Mouse (Mus musculus) hindbrain, embryonic 11.5 days (tissue): ENCODE measurements around the gene Fv1. TPM values are rescaled to one million over a fixed set of nuclear protein-coding genes. Genes with fewer than 3 reads are reported as not detected.
"Not testable (repeated sequence)": the region's sequence is repeated elsewhere in the genome, so short reads cannot be mapped to it uniquely, and the experiment has no call there.

Experiments used
- ATAC-seq: fragments of 200-750 bp; cut with Nextera tagmentation; 2 replicates; pipeline ENCODE4 v1.8.0; 2017; ENCODE audit warnings: mild to moderate bottlenecking, moderate TSS enrichment, moderate library complexity; ENCODE audit not compliant: low FRiP score
- DNase-seq: peaks from one replicate; pipeline ENCODE4 v3.0.0-alpha.2; 2015; ENCODE audit warnings: low spot score
- H3K27ac ChIP-seq: fragments of 300-500 bp; sonication (generic); 2 replicates; pipeline ENCODE4 v1.5.1; 2014; ENCODE audit warnings: mild to moderate bottlenecking, low read depth, low read length
- H3K27me3 ChIP-seq: fragments of 300-500 bp; sonication (generic); 2 replicates; pipeline ENCODE4 v1.6.1; 2014; ENCODE audit warnings: mild to moderate bottlenecking, low read length, moderate library complexity, mixed read lengths; ENCODE audit not compliant: control insufficient read depth, insufficient read depth
- H3K36me3 ChIP-seq: fragments of 300-500 bp; sonication (generic); 2 replicates; pipeline ENCODE4 v1.6.1; 2014; ENCODE audit warnings: mild to moderate bottlenecking, low read length, moderate library complexity, mixed read lengths; ENCODE audit not compliant: control insufficient read depth, insufficient read depth
- H3K4me1 ChIP-seq: fragments of 300-500 bp; sonication (generic); replicated peaks from 2 replicates; pipeline ENCODE4 v1.6.1; 2014; ENCODE audit warnings: low read length, mixed read lengths; ENCODE audit not compliant: control insufficient read depth, insufficient read depth
- H3K4me2 ChIP-seq: fragments of 300-500 bp; sonication (generic); replicated peaks from 2 replicates; pipeline ENCODE4 v1.6.1; 2014; ENCODE audit warnings: mild to moderate bottlenecking, low read depth, low read length
- H3K4me3 ChIP-seq: fragments of 300-500 bp; sonication (generic); 2 replicates; pipeline ENCODE4 v1.5.1; 2014; ENCODE audit warnings: low read depth, low read length
- H3K9ac ChIP-seq: fragments of 300-500 bp; sonication (generic); 2 replicates; pipeline ENCODE4 v1.6.1; 2014; ENCODE audit warnings: low read depth, low read length
- H3K9me3 ChIP-seq: fragments of 300-500 bp; sonication (generic); 2 replicates; pipeline ENCODE4 v1.6.1; 2016; ENCODE audit warnings: low read length; ENCODE audit not compliant: control insufficient read depth
- WGBS: fragments of 180-500 bp; shearing (Covaris S2); extraction: QIAGEN DNeasy Blood & Tissue Kit; methylation state at CpG from one replicate; pipeline ENCODE4 v1.1.7; 2014; 5-methylcytosine and 5-hydroxymethylcytosine counted together
- polyA plus RNA-seq: library from polyadenylated mRNA; unstranded; fragments of >200 nt; fragmentation: Nextera tagmentation; extraction: Ambion mirVana; gene quantifications from 2 replicates; pipeline ENCODE4 v1.2.1, GENCODE M21; 2014

Gene Fv1
- polyA plus RNA-seq: 11.8 and 15.3 TPM in 2 replicates

- Histone ChIP-seq H3K4me2 (peak within 1 kb of the TSS; percentile 73), H3K27ac (peak within 1 kb of the TSS; percentile 63), H3K9ac (peak within 1 kb of the TSS; percentile 71), H3K27me3 (no peaks in the 10 kb centered on the region), H3K4me1 (peaks cover 7% of the 10 kb centered on the region), H3K4me3 (peak within 1 kb of the TSS; percentile 89), H3K9me3 (no peaks in the 10 kb centered on the region), H3K36me3 (peaks cover 8% of the 10 kb centered on the region)
- peak; percentile 99 for ATAC-seq
- DNase-seq: peak; percentile 94
- WGBS: under 1% methylated on average over 30 of the region's 30 CpGs
These were observed at the start of gene Fv1, which contains the start of gene Miip for GRCm38 (mm10) chr4:147868450-147869031. Fv1 (plus strand) TSS chr4:147868979. Miip (minus strand) TSS chr4:147868816.

- H3K9me3 ChIP-seq, H3K4me3 ChIP-seq, H3K4me1 ChIP-seq, H3K9ac ChIP-seq, H3K27ac ChIP-seq, H3K36me3 ChIP-seq, H3K4me2 ChIP-seq, DNase-seq, H3K27me3 ChIP-seq: not testable (repeated sequence)
- WGBS: 83% methylated on average over 7 of the region's 7 CpGs
- peak; percentile 42; the same call in 1 of the 2 replicates for ATAC-seq
These were observed 49.1 kb upstream of the Fv1 start for GRCm38 (mm10) chr4:147819659-147820058.

- not testable (repeated sequence) for H3K4me3 ChIP-seq, H3K27ac ChIP-seq, H3K4me1 ChIP-seq, H3K9ac ChIP-seq, H3K27me3 ChIP-seq, H3K4me2 ChIP-seq, DNase-seq
- WGBS: 90% methylated on average over 3 of the region's 3 CpGs
- H3K9me3 ChIP-seq: peaks cover 20% of the 10 kb centered on the region; the same call in 1 of the 2 replicates
- ATAC-seq: 0 out of 2 replicates have a peak, but pooled peaks have one; percentile 17
- H3K36me3 ChIP-seq: peaks cover 11% of the 10 kb centered on the region
These were observed 47.4 kb upstream of the Fv1 start for GRCm38 (mm10) chr4:147821414-147821813.

GRCm38 (mm10) chr4:147824389-147824788, 44.4 kb upstream of the Fv1 start:
- Histone ChIP-seq H3K4me1 (no peaks in the 10 kb centered on the region), H3K4me2 (no peak overlapping the region), H3K27ac (no peak overlapping the region), H3K9me3 (peaks cover 20% of the 10 kb centered on the region; the same call in 1 of the 2 replicates), H3K36me3 (peaks cover 20% of the 10 kb centered on the region), H3K9ac (no peak overlapping the region), H3K4me3 (no peak overlapping the region), H3K27me3 (no peaks in the 10 kb centered on the region)
- no peak for DNase-seq
- 94% methylated on average over 4 of the region's 4 CpGs for WGBS
- ATAC-seq: no peak

GRCm38 (mm10) chr4:147839282-147839681, 29.5 kb upstream of the Fv1 start:
- not testable (repeated sequence) for H3K4me2 ChIP-seq
- 99% methylated on average over 16 of the region's 26 CpGs for WGBS

GRCm38 (mm10) chr4:147842871-147843270, 25.9 kb upstream of the Fv1 start:
- 95% methylated on average over 3 of the region's 3 CpGs for WGBS
- peaks cover 8% of the 10 kb centered on the region; the same call in 1 of the 2 replicates for H3K36me3 ChIP-seq
- ATAC-seq: no peak

More at GRCm38 (mm10) chr4:147839282-147839681, 29.5 kb upstream of the Fv1 start:
- not testable (repeated sequence) for H3K27ac ChIP-seq, H3K4me3 ChIP-seq, H3K9ac ChIP-seq, H3K27me3 ChIP-seq, H3K36me3 ChIP-seq, H3K4me1 ChIP-seq, ATAC-seq, DNase-seq, H3K9me3 ChIP-seq

GRCm38 (mm10) chr4:147847614-147848583, 20.9 kb upstream of the Fv1 start, which contains the start of gene Zfp933:
Zfp933 (minus strand) TSS chr4:147848366.
- Histone ChIP-seq H3K9me3 (peaks cover 1% of the 10 kb centered on the region; the same call in 1 of the 2 replicates), H3K9ac (peak within 1 kb of the TSS; percentile 69), H3K27me3 (no peaks in the 10 kb centered on the region), H3K36me3 (0 out of 2 replicates have a peak, but pooled peaks cover 5% of the 10 kb centered on the region), H3K4me3 (peak within 1 kb of the TSS; percentile 68), H3K27ac (no peak within 1 kb of the TSS), H3K4me1 (0 out of 2 replicates have a peak, but pooled peaks cover 2% of the 10 kb centered on the region), H3K4me2 (peak within 1 kb of the TSS; percentile 63)
- DNase-seq: peak; percentile 84
- 4% methylated on average over 23 of the region's 23 CpGs for WGBS
- peak; percentile 94 for ATAC-seq

More at GRCm38 (mm10) chr4:147842871-147843270, 25.9 kb upstream of the Fv1 start:
- Histone ChIP-seq H3K4me2 (no peak overlapping the region), H3K27ac (no peak overlapping the region), H3K27me3 (no peaks in the 10 kb centered on the region), H3K4me1 (no peaks in the 10 kb centered on the region), H3K4me3 (no peak overlapping the region), H3K9ac (no peak overlapping the region), H3K9me3 (peaks cover 3% of the 10 kb centered on the region)
- no peak for DNase-seq

GRCm38 (mm10) chr4:147848584-147848991, 20.2 kb upstream of the Fv1 start:
- 8% methylated on average over 4 of the region's 4 CpGs for WGBS
- Histone ChIP-seq H3K36me3 (0 out of 2 replicates have a peak, but pooled peaks cover 2% of the 10 kb centered on the region), H3K27ac (no peak overlapping the region)

More at GRCm38 (mm10) chr4:147848584-147848991, 20.2 kb upstream of the Fv1 start:
- Histone ChIP-seq H3K9ac (peak overlapping the region; percentile 69), H3K9me3 (no peaks in the 10 kb centered on the region), H3K4me1 (0 out of 2 replicates have a peak, but pooled peaks cover 2% of the 10 kb centered on the region), H3K27me3 (no peaks in the 10 kb centered on the region), H3K4me3 (peak overlapping the region; percentile 68), H3K4me2 (peak overlapping the region; percentile 63)
- DNase-seq (no peak), ATAC-seq (peak; percentile 77)
